Mouse (Mus musculus) limb, embryonic 12.5 days (tissue): ENCODE measurements at regions not wholly inside any gene's neighbourhood (a gene's known extent, or its start where the extent isn't known, plus 50 kb on each side); places are given as distances from the start of the nearest gene placed in this dataset.

Source experiments
- ATAC-seq: fragments of 200-750 bp; cut with Nextera tagmentation; 2 replicates; pipeline ENCODE4 v1.8.0; 2017; ENCODE audit warnings: low read depth, moderate TSS enrichment; ENCODE audit not compliant: insufficient number of reproducible peaks, insufficient read depth, low FRiP score, low TSS enrichment
- H3K27ac ChIP-seq: fragments of 300-500 bp; sonication (generic); 2 replicates; pipeline ENCODE4 v1.5.1; 2016; ENCODE audit warnings: mild to moderate bottlenecking, moderate library complexity
- H3K27me3 ChIP-seq: fragments of 300-500 bp; sonication (generic); 2 replicates; pipeline ENCODE4 v1.6.1; 2016; ENCODE audit warnings: mild to moderate bottlenecking, moderate library complexity
- H3K36me3 ChIP-seq: fragments of 300-500 bp; sonication (generic); 2 replicates; pipeline ENCODE4 v1.6.1; 2016; ENCODE audit warnings: mild to moderate bottlenecking, moderate library complexity
- H3K4me1 ChIP-seq: fragments of 300-500 bp; sonication (generic); replicated peaks from 2 replicates; pipeline ENCODE4 v1.6.1; 2016
- H3K4me2 ChIP-seq: fragments of 300-500 bp; sonication (generic); 2 replicates; pipeline ENCODE4 v1.6.1; 2016; ENCODE audit warnings: mild to moderate bottlenecking, moderate library complexity
- H3K4me3 ChIP-seq: fragments of 300-500 bp; sonication (generic); replicated peaks from 2 replicates; pipeline ENCODE4 v1.5.1; 2016; ENCODE audit warnings: mild to moderate bottlenecking
- H3K9ac ChIP-seq: fragments of 300-500 bp; sonication (generic); replicated peaks from 2 replicates; pipeline ENCODE4 v1.6.1; 2016; ENCODE audit warnings: mild to moderate bottlenecking, moderate library complexity
- H3K9me3 ChIP-seq: fragments of 300-500 bp; sonication (generic); 2 replicates; pipeline ENCODE4 v1.6.1; 2016; ENCODE audit warnings: mild to moderate bottlenecking, moderate library complexity
- WGBS: fragments of 180-500 bp; shearing (Covaris S2); methylation state at CpG from one replicate; pipeline ENCODE4 v1.1.7; 2016; 5-methylcytosine and 5-hydroxymethylcytosine counted together

GRCm38 (mm10) chr5:141054991-141055390 is 54.6 kb upstream of the Card11 start:
- ATAC-seq: no peak
- 86% methylated on average over 8 of the region's 8 CpGs for WGBS
- Histone ChIP-seq H3K4me1 (0 out of 2 replicates have a peak, but pooled peaks cover 3% of the 10 kb centered on the region), H3K4me3 (no peak overlapping the region), H3K4me2 (no peak overlapping the region), H3K27me3 (no peaks in the 10 kb centered on the region), H3K27ac (no peak overlapping the region), H3K9ac (no peak overlapping the region), H3K36me3 (no peaks in the 10 kb centered on the region), H3K9me3 (peaks cover 14% of the 10 kb centered on the region; the same call in 1 of the 2 replicates)

DNA sequence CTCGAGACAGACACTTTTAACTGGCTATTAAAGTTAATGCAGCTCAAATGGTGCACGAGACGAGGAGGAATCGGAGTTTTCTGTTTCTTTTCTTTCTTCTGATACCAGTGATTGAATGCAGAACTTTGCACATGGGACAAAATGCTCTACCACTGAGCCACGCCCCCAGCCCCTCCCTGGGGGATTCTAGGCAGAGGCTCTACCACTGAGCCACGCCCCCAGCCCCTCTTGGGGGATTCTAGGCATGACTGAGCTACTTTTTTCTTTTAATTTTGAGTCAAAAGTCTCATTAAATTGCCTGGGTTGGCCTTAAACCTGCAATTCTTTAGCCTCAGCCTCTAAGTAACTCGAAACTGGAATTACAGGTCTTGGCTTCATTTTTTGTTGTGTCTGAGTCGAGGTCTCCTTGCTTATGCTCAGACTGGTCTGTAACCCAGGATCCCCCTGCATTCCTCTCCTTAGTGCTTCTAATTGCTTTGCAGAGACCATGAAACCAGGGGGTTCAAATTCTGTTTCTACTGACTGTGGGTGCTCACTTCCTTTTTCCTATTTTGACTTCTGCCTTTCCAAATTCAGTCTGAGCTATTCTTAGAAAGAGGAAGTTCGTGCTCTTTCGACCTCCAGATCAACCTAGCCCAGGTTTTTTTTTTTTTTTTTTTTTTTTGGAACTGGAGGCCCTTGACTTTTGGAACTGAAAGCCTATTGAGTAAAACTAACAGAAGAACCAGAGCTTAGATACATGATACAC is 55.4 kb upstream of the Card11 start:
- Histone ChIP-seq H3K4me1 (0 out of 2 replicates have a peak, but pooled peaks cover 3% of the 10 kb centered on the region), H3K4me3 (no peak overlapping the region), H3K9ac (no peak overlapping the region), H3K27me3 (no peaks in the 10 kb centered on the region), H3K4me2 (no peak overlapping the region), H3K27ac (no peak overlapping the region), H3K9me3 (peaks cover 14% of the 10 kb centered on the region; the same call in 1 of the 2 replicates), H3K36me3 (no peaks in the 10 kb centered on the region)
- ATAC-seq: no peak
- WGBS: 66% methylated on average over 10 of the region's 10 CpGs

DNA sequence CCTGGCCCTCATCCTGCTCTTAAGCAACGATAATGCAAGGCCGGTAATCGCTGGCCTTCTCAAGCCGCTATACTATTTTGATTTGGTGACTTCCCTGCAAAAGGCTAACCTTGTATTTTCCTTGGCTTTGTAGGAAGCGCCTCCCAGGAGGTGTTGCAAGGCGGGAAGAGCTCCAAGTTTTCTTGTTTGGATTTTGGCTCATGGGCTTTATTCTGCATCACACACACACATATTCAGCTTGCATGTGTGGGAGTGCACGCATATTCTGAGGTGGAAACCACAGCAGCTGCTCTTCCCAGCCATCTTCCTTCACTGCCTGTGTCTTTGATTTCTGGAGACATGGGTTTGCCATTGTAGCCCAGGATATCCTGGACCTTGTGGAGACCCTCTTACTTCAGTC is 57.8 kb upstream of the Card11 start:
- no peak overlapping the region for H3K9ac ChIP-seq
- no peak overlapping the region for H3K4me2 ChIP-seq
- 0 out of 2 replicates have a peak, but pooled peaks cover 3% of the 10 kb centered on the region for H3K4me1 ChIP-seq
- WGBS: 82% methylated on average over 7 of the region's 7 CpGs
- H3K4me3 ChIP-seq: no peak overlapping the region
- no peaks in the 10 kb centered on the region for H3K27me3 ChIP-seq
- no peak overlapping the region for H3K27ac ChIP-seq
- peaks cover 6% of the 10 kb centered on the region; the same call in 1 of the 2 replicates for H3K9me3 ChIP-seq
- ATAC-seq: no peak
- no peaks in the 10 kb centered on the region for H3K36me3 ChIP-seq

DNA sequence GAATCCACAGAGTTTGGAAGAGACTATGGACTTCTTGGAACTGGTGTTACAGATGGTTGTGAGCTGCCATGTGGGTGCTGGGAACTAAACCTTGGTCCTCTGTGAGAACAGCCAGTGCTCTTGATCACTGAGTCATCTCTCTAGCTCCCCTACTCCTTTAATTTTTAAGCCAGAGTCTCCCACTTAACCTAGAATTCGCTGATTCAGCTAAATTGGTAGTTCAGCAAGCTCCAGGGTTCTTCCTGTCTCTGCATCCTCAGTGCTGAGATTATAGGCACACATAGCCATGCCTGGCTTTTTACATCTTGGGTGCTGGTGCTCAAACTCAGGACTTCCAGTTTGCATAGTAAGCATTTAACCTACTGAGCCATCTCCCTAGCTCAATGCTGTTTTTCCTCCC is 58.5 kb upstream of the Card11 start:
- 0 out of 2 replicates have a peak, but pooled peaks cover 3% of the 10 kb centered on the region for H3K4me1 ChIP-seq
- no peak overlapping the region for H3K4me3 ChIP-seq
- no peak overlapping the region for H3K27ac ChIP-seq
- H3K36me3 ChIP-seq: no peaks in the 10 kb centered on the region
- H3K27me3 ChIP-seq: no peaks in the 10 kb centered on the region
- 72% methylated on average over 1 of the region's 1 CpGs for WGBS
- peaks cover 6% of the 10 kb centered on the region; the same call in 1 of the 2 replicates for H3K9me3 ChIP-seq
- no peak for ATAC-seq
- no peak overlapping the region for H3K4me2 ChIP-seq
- H3K9ac ChIP-seq: no peak overlapping the region

DNA sequence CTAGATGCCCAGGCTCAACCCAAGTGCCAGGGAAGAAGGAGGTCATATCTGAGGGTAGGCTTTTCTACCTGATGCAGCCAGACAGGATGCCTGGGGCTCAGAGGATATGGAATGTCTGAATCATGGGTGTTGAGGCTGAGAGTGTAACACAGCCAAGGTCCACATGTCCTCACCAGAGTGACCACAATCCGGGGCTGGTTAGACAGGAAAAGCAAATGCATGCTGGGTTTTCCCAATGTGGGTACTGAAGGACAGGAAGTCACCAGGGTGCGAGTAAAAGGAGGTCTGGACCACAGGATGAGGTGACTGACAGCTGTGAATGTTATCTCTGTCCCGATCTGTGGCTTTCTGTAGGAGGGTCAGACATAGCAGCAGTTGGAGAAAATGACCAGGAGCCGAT is 61.8 kb upstream of the Card11 start:
- Histone ChIP-seq H3K27me3 (no peaks in the 10 kb centered on the region), H3K4me2 (no peak overlapping the region), H3K9me3 (0 out of 2 replicates have a peak, but pooled peaks cover under 1% of the 10 kb centered on the region), H3K4me1 (no peaks in the 10 kb centered on the region), H3K36me3 (no peaks in the 10 kb centered on the region), H3K9ac (no peak overlapping the region), H3K27ac (no peak overlapping the region), H3K4me3 (no peak overlapping the region)
- WGBS: 74% methylated on average over 4 of the region's 4 CpGs
- no peak for ATAC-seq

GRCm38 (mm10) chr5:141067561-141067960 is 67.2 kb upstream of the Card11 start:
- Histone ChIP-seq H3K4me3 (no peak overlapping the region), H3K9ac (no peak overlapping the region), H3K27ac (no peak overlapping the region), H3K4me2 (no peak overlapping the region), H3K36me3 (no peaks in the 10 kb centered on the region), H3K27me3 (no peaks in the 10 kb centered on the region), H3K9me3 (no peaks in the 10 kb centered on the region), H3K4me1 (no peaks in the 10 kb centered on the region)
- no peak for ATAC-seq
- WGBS: 74% methylated on average over 7 of the region's 7 CpGs

DNA sequence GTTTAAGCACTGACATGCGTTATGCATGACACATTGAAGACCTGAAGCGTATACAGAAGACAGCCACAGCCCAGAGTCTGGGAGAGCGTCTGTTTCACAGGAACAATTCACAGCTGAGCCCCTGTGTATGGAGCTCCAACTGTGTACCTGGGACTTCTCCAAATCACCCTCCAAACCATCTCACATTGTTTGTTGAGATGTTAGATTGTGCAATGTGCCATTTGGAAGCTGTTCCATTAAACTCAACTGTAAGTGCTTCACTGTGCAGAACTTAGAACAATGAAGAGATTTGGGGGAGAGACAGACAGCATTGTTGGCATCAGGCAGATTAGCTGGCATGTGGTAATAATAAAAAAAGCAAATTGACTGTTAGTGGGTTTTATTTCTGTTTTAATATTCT is 74.1 kb upstream of the Card11 start:
- no peak for ATAC-seq
- Histone ChIP-seq H3K9ac (no peak overlapping the region), H3K36me3 (no peaks in the 10 kb centered on the region), H3K9me3 (no peaks in the 10 kb centered on the region), H3K27me3 (no peaks in the 10 kb centered on the region), H3K27ac (no peak overlapping the region), H3K4me2 (no peak overlapping the region), H3K4me3 (no peak overlapping the region), H3K4me1 (0 out of 2 replicates have a peak, but pooled peaks cover 2% of the 10 kb centered on the region)
- WGBS: 77% methylated on average over 3 of the region's 3 CpGs

GRCm38 (mm10) chr5:141076158-141076557 is 75.8 kb upstream of the Card11 start:
- Histone ChIP-seq H3K4me1 (0 out of 2 replicates have a peak, but pooled peaks cover 2% of the 10 kb centered on the region), H3K4me2 (no peak overlapping the region), H3K27ac (no peak overlapping the region; the same call in 1 of the 2 replicates), H3K4me3 (no peak overlapping the region), H3K27me3 (no peaks in the 10 kb centered on the region), H3K9me3 (no peaks in the 10 kb centered on the region), H3K9ac (no peak overlapping the region), H3K36me3 (no peaks in the 10 kb centered on the region)
- no peak for ATAC-seq
- WGBS: 64% methylated on average over 7 of the region's 7 CpGs

DNA sequence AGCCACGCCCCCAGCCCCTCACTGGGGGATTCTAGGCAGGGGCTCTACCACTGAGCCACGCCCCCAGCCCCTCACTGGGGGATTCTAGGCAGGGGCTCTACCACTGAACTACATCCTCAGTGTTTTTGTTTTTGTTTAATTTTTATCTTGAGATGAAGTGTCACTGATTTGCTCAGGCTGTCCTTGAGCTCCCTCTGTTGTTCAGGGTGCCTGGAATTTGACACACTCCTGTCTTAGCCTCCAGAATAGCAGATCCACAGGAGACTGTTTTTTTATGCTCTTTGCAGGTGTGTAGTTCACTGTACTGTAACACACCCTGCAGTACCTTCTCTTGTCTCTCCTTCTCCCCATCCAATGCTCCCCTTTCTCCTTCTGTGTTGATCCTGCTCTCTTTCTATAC is 76.6 kb upstream of the Card11 start:
- no peak for ATAC-seq
- no peak overlapping the region for H3K4me3 ChIP-seq
- H3K4me2 ChIP-seq: no peak overlapping the region
- H3K4me1 ChIP-seq: 0 out of 2 replicates have a peak, but pooled peaks cover 2% of the 10 kb centered on the region
- H3K27ac ChIP-seq: no peak overlapping the region
- H3K9ac ChIP-seq: no peak overlapping the region
- 71% methylated on average over 2 of the region's 2 CpGs for WGBS
- H3K36me3 ChIP-seq: no peaks in the 10 kb centered on the region
- no peaks in the 10 kb centered on the region for H3K9me3 ChIP-seq
- no peaks in the 10 kb centered on the region for H3K27me3 ChIP-seq

- H3K9me3 ChIP-seq: no peaks in the 10 kb centered on the region
- H3K4me2 ChIP-seq: no peak overlapping the region
- no peak overlapping the region for H3K27ac ChIP-seq
- peaks cover 2% of the 10 kb centered on the region; the same call in 1 of the 2 replicates for H3K4me1 ChIP-seq
- H3K9ac ChIP-seq: no peak overlapping the region
- no peak for ATAC-seq
- H3K4me3 ChIP-seq: no peak overlapping the region
- H3K36me3 ChIP-seq: no peaks in the 10 kb centered on the region
- 77% methylated on average over 5 of the region's 5 CpGs for WGBS
- H3K27me3 ChIP-seq: no peaks in the 10 kb centered on the region
These were observed 80.5 kb upstream of the Card11 start for GRCm38 (mm10) chr5:141080896-141081295.

GRCm38 (mm10) chr5:141084056-141084730 is 83.8 kb upstream of the Card11 start:
- Histone ChIP-seq H3K4me2 (no peak overlapping the region), H3K9ac (no peak overlapping the region), H3K4me3 (no peak overlapping the region), H3K27me3 (no peaks in the 10 kb centered on the region), H3K36me3 (no peaks in the 10 kb centered on the region), H3K9me3 (no peaks in the 10 kb centered on the region), H3K27ac (no peak overlapping the region), H3K4me1 (no peaks in the 10 kb centered on the region; the same call in 1 of the 2 replicates)
- ATAC-seq: no peak
- WGBS: 82% methylated on average over 14 of the region's 14 CpGs
